Mouse (Mus musculus): ENCODE measurements around the gene Ngf.

DNA sequence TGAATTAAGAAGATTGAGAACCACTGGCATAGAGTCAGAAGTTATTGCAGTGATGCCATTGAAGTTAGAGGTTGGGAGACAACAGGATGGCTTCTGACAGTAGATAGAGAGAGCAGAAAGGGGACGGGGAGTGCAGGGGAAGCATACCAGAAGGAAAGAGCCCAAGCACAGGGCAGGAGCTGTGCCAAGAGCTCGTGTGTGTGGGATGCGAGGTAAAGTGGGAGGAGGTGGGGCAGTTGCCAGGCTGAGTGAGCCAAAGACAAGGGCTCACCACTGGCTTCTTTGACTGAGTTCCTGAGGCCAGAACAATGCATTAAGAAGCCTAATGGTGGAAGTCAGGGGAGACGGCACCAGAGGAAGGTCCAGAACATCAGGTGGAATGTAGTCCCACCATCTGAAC is 47.2 kb downstream of the Ngf start:
- no peak for TF ChIP-seq CTCF (IDR thresholded peaks at IDR 0.05; ENCODE audit: low read depth, low read length)
- no peak for TF ChIP-seq POLR2A (IDR thresholded peaks at IDR 0.05; ENCODE audit: insufficient read depth, low read length)
- no peak for TF ChIP-seq EP300 (IDR thresholded peaks at IDR 0.05; ENCODE audit: insufficient read depth, low read depth, low read length)

Measured in ES-Bruce4 (cell line).